Mouse (Mus musculus) testis, adult 2 months (tissue): ENCODE results near the gene Srcap.

Experiments used
- CTCF ChIP-seq: fragments of 200-500 bp; IDR thresholded peaks from 2 replicates; pipeline ENCODE4 v1.5.1; 2012; ENCODE audit warnings: low read depth, mild to moderate bottlenecking, inconsistent platforms, low read length, moderate library complexity; ENCODE audit not compliant: control insufficient read depth, insufficient read depth, insufficient replicate concordance
- POLR2A ChIP-seq: fragments of 200-500 bp; IDR thresholded peaks from 2 replicates; pipeline ENCODE4 v1.6.1; 2012; ENCODE audit warnings: low read depth, mild to moderate bottlenecking, inconsistent platforms, low read length, moderate library complexity; ENCODE audit not compliant: control insufficient read depth

DNA sequence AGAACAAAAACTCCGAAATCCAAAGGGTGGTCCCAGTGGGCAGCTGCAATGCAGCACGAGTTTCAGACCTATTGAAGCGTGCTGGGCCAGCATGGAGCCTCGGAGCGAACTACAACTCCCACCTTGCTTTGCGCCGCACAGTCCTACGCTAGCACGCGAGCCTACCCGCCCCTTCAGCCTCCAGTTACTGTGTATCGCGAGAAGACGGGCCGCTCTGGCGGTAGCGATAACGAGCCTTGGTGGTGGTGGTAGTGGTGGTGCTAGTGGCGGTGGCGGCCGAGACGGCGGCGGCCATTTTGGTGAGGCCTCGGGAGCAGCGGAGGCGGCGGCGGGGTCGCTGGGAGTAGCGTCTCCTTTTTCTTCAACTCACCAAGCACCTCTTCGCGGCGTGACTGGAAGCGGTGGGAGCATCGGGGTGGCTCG lies at the start of gene Srcap:
- no peak for TF ChIP-seq CTCF
- TF ChIP-seq POLR2A = peak; percentile 94
